Mouse (Mus musculus): ENCODE measurements at regions not wholly inside any gene's neighbourhood (a gene's known extent, or its start where the extent isn't known, plus 50 kb on each side); places are given as distances from the start of the nearest gene placed in this dataset.

DNA sequence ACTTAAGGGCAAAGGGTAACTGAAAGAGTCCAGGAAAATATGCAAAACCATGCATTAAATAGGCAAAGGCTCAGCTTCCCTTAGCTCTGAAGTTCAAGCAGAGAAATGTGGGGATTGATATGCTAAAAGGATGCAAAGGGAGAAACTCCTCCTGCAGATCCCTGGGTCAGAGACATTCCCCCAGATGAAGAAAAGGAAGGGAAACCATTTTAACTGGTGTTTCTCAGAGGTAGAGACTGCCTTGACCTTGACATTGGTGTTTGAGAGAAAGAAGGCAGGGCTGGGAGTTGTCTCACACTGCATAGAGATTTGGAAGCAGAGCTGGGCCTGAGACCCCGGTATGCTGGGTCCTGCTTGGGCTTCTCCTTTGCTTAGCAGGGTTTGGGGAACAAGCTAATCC, 155.8 kb upstream of the 4930535I16Rik start:
- no peak for DNase-seq (ENCODE audit: low read depth, low spot score)

- peak; percentile 39 for DNase-seq (ENCODE audit: low read depth, low spot score)
Measured at GRCm38 (mm10) chr4:124064601-124065000, 146.8 kb upstream of the 4930535I16Rik start.

- no peak for DNase-seq (ENCODE audit: low read depth, low spot score)
Measured at GRCm38 (mm10) chr4:124063269-124064100, 145.7 kb upstream of the 4930535I16Rik start.

- no peak for DNase-seq (ENCODE audit: low read depth, low spot score)
Measured at GRCm38 (mm10) chr4:124057607-124058006, 139.8 kb upstream of the 4930535I16Rik start.

DNA sequence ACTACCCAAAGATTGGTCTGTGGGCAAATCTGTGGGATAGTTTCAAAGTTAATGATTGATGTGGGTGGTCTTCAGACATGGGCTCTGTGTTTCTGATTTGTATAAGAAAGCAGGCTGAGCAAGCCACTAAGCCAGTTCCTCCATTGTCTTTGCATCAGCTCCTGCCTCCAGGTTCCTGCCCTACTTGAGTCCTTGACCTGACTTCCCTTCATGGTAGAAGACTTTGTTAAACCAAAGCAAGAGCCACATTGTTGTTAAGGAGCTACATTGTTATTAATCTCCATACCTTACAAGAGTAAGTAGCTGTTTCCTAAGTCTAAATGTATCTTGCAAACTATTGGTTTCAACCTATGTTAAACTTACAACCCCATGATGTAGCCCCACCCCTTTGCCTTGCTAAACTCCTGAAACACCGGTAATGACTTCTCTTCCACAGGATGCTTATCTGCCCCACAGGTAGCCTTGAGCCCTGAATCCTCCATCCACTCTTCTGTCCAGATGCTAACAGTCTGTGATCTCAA, 136.5 kb upstream of the 4930535I16Rik start:
- no peak for DNase-seq (ENCODE audit: low read depth, low spot score)

GRCm38 (mm10) chr4:124053340-124054038, 135.7 kb upstream of the 4930535I16Rik start:
- DNase-seq (ENCODE audit: low read depth, low spot score) = no peak

GRCm38 (mm10) chr4:124052387-124052786, 134.6 kb upstream of the 4930535I16Rik start:
- peak; percentile 25 for DNase-seq (ENCODE audit: low read depth, low spot score)

DNA sequence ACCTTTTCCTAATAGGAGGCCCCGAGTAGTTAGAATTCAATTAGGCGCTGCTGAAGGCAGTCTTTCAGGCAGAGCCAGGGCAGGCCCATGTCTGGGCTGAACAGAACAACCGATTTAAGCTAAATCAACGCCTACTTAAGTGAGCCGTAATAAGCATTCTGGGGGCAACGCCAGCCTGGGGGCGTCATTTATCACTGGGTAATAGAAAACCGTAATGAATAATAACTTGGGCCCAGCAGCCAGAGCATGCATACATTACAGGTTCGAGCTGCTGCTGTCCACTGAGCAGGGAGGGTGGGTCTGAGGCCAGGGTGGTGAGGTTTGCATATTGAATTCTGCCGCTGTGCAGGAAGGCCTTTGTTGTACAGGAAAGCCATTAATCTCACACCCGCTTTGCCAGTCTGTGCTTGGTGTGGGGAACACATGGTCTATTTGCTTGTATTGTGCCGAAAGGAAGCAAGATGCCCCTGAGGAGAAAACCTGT, 130.6 kb upstream of the 4930535I16Rik start:
- DNase-seq (ENCODE audit: low read depth, low spot score) = peak; percentile 35

- DNase-seq (ENCODE audit: low read depth, low spot score) = no peak
Measured at GRCm38 (mm10) chr4:124047898-124048297, 130.1 kb upstream of the 4930535I16Rik start.

- DNase-seq (ENCODE audit: low read depth, low spot score) = no peak
Measured at GRCm38 (mm10) chr4:124036483-124036882, 118.7 kb upstream of the 4930535I16Rik start.

- peak; percentile 37 for DNase-seq (ENCODE audit: low read depth, low spot score)
Measured at GRCm38 (mm10) chr4:124035657-124036061, 117.8 kb upstream of the 4930535I16Rik start.

GRCm38 (mm10) chr4:124035192-124035591, 117.4 kb upstream of the 4930535I16Rik start:
- DNase-seq (ENCODE audit: low read depth, low spot score) = no peak

DNA sequence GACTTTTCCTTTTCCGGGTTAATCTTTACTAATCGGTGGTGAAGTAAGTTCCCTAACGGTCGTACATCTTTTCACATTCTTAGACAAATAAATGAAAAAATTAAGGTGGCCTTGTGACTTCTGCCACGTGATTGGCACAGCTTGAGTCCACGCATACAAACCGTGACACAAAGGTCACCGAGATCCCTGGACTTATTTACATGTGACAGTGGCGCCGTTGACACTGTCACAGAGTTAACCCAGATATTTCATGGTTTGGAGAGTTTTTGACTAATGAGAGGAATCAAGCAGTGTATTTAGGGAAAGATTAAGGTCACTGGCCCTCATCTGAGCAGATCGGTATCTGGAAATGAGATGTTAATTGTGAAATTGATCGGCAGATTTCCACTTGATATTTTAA, 110.2 kb upstream of the 4930535I16Rik start:
- no peak for DNase-seq (ENCODE audit: low read depth, low spot score)

DNA sequence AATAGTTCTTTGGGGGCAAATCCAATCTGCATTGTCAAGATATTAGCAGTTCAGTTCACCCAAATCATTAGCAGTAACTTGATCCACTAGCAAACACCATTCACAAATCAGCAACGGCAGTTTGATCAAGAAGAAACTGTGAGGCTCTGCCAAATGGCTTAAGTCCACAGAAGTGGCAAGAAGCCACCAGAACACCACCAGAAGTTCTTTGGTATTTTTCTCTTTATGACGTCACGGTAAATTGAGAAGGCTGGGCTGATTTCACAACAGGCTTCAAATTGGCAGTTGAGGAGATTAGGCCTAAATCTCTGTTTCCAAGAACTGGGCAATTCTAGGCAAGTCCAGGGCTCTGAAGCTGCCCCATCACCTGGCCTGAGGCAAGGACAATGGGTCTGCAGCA, 98.6 kb upstream of the 4930535I16Rik start:
- no peak for DNase-seq (ENCODE audit: low read depth, low spot score)

DNA sequence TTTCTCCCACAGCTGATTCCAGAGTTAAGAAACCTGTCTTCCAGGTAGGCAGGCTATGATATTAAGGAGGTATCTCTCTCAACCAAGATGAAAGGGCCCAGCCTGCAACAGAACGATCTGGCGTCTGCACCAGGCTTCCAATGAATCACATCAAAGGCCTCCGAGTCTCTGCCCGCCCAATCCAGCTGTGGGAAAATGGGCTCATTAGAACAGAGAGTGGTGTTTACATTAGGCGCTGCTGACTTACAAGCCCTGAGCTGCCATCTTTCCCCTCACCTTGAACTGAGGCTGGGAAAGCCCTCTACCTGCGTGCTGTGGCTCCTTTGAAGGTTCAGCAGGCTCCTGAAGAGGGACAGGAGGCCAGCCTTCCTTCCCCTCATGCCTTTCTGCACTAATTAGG, 97.5 kb upstream of the 4930535I16Rik start:
- no peak for DNase-seq (ENCODE audit: low read depth, low spot score)

- DNase-seq (ENCODE audit: low read depth, low spot score) = no peak
Measured at GRCm38 (mm10) chr4:124012406-124012805, 94.6 kb upstream of the 4930535I16Rik start.

DNA sequence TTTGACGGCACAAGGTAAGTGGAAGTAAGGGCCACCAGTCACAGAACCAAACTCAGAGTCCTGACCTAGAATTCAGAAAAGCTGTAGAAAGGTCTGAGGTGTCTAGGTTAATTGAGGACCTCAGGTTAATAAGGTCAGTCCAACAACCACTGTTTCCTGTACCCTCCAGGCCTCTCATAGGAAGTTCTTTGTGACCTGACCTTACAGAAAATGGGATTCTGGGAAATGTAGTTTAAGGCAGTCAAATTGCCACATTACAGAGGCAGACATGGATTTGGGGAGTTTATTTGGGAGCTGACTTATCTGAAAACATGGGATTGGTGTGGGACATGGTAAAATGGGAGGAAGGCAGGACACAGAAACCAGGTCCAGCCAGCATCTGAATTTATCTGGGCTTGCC, 90.9 kb upstream of the 4930535I16Rik start:
- no peak for DNase-seq (ENCODE audit: low read depth, low spot score)

DNA sequence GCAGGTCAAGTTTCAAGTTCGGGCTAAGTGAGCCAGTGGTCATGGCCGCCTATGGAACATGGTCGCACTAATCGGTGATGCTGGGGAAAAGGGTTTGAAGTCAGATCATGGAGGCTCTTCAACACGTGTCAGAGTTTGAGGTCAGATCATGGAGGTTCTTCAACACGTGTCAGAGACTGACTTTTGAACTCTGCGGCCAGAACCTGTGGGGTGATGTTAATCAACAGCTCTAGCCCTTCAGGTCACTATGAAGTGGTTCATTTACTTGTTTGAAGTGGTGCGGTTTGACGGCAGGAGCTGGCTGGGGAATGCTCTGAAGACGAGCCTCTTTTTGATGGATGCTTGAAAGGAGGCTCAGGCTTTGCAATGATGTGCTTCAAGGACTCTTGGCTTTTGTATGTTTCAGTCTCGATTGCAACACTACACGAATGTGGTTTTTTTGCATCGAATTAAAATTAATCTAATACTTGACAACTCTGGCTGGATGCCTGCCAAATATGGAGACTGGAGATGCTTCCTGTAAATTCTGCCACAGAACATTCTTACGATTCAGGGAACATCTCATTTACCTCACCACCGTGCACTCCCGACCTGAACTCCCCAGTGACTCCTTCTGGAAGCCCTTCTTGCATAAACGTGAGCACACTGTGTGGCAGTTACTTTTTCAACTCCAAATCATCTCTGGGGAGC, 87.9 kb upstream of the 4930535I16Rik start:
- peak; percentile 18 for DNase-seq (ENCODE audit: low read depth, low spot score)

- no peak for DNase-seq (ENCODE audit: low read depth, low spot score)
Measured at GRCm38 (mm10) chr4:124002760-124003159, 84.9 kb upstream of the 4930535I16Rik start.

DNA sequence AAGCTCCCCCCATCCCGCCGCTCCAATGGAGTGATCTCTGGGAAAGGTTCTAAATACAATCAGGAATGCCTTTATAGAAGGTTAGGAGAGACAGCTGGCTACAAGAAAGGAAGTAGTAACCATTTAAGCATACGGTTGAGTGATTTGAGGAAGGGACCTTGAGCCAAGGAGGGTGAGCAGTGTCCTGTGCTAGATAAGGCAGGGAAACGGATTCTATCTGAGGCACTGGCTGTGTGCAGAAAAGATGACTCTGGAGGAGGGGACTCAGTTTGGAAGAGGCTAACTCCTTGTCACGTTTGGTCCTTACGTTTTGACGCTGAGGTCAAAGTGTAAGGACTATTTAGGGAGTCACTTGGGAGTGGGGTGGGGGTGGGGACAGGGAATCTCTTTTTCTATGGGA, 84.3 kb upstream of the 4930535I16Rik start:
- no peak for DNase-seq (ENCODE audit: low read depth, low spot score)

- no peak for DNase-seq (ENCODE audit: low read depth, low spot score)
Measured at GRCm38 (mm10) chr4:123995815-123996214, 78.0 kb upstream of the 4930535I16Rik start.

GRCm38 (mm10) chr4:123991223-123991622, 73.4 kb upstream of the 4930535I16Rik start:
- no peak for DNase-seq (ENCODE audit: low read depth, low spot score)
